Mouse (Mus musculus) ES-Bruce4 (cell line): ENCODE measurements around the gene Zdhhc21. TPM values are rescaled to one million over a fixed set of nuclear protein-coding genes. Genes with fewer than 3 reads are reported as not detected.

Source experiments
- H3K27ac ChIP-seq: 2 replicates; pipeline ENCODE4 v1.5.1; 2012; ENCODE audit warnings: low read length, inconsistent platforms; ENCODE audit not compliant: insufficient read depth
- H3K27me3 ChIP-seq: 2 replicates; pipeline ENCODE4 v1.6.1; 2012; ENCODE audit warnings: mild to moderate bottlenecking, low read length, inconsistent platforms; ENCODE audit not compliant: control insufficient read depth, poor library complexity, insufficient read depth, severe bottlenecking
- H3K36me3 ChIP-seq: 2 replicates; pipeline ENCODE4 v1.6.1; 2012; ENCODE audit warnings: inconsistent platforms, mild to moderate bottlenecking, low read length, moderate library complexity; ENCODE audit not compliant: control insufficient read depth, poor library complexity, insufficient read depth, severe bottlenecking
- H3K4me1 ChIP-seq: one replicate; pipeline ENCODE4 v1.8.1; 2011; ENCODE audit warnings: low read length; ENCODE audit not compliant: control insufficient read depth, insufficient read depth
- H3K4me3 ChIP-seq: 2 replicates; pipeline ENCODE4 v1.5.1; 2011; ENCODE audit warnings: low read depth, mild to moderate bottlenecking, low read length
- H3K9ac ChIP-seq: 2 replicates; pipeline ENCODE4 v1.6.1; 2012; ENCODE audit warnings: low read depth, mild to moderate bottlenecking, inconsistent platforms; ENCODE audit not compliant: poor library complexity, severe bottlenecking
- H3K9me3 ChIP-seq: replicated peaks from 2 replicates; pipeline ENCODE4 v1.6.1; 2012; ENCODE audit warnings: mild to moderate bottlenecking, low read length, inconsistent platforms; ENCODE audit not compliant: control insufficient read depth, poor library complexity, insufficient read depth, severe bottlenecking
- CTCF ChIP-seq: IDR thresholded peaks from one replicate; pipeline ENCODE4 v1.8.1; 2011; ENCODE audit warnings: low read depth, low read length
- EP300 ChIP-seq: IDR thresholded peaks from 2 replicates; pipeline ENCODE4 v1.6.1; 2011; ENCODE audit warnings: low read depth, low read length; ENCODE audit not compliant: insufficient read depth
- POLR2A ChIP-seq: IDR thresholded peaks from one replicate; pipeline ENCODE4 v1.8.1; 2011; ENCODE audit warnings: low read length; ENCODE audit not compliant: insufficient read depth
- polyA plus RNA-seq: library from polyadenylated mRNA; stranded (reverse); fragments of >200 nt; gene quantifications from 2 replicates; pipeline ENCODE4 v1.2.4, GENCODE M21; 2011; ENCODE audit warnings: low read depth; ENCODE audit not compliant: missing spikeins, insufficient read depth, insufficient read length

The Zdhhc21 gene
- polyA plus RNA-seq, 1 experiment: 41.6 TPM

GRCm38 (mm10) chr4:82870931-82871330, 11.2 kb upstream of the Zdhhc21 start:
- Histone ChIP-seq H3K4me1 (peaks cover 2% of the 10 kb centered on the region), H3K36me3 (no peaks in the 10 kb centered on the region)

DNA sequence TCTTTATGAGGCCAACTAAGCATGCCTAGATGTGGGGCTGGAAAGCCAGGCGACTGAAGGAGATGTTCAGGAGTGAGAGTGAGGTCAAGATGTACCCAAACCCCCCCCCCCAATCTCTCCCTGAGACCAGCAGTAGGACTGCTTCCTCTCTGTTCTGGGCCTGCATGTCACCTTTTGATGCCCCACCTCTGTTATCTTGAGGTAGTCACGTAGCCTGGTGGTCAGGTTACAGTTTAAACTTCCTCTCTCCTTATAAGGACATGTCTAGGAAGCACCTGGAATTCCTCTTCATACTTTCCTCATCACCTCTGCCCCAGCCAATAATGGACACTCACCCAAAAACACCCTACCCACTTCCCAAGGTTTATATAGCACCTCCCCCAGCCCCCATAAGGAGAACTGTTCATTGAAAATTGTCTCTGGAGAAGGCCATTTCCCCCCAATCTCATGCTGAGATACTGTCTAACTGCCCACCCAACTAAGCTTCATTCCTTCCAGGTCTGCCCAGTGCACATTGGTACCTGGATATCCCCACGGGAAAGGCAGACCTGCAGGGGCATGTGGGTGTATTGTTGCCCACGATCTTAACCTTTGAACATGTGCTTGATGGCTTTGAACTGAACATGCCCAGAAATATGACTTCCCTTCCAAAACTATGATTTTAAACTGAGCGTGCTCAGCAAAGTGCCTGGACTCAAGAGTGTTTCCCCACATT, 8.1 kb upstream of the Zdhhc21 start:
- no peak overlapping the region for H3K27ac ChIP-seq
- TF ChIP-seq EP300: no peak
- no peak for TF ChIP-seq POLR2A
- TF ChIP-seq CTCF: no peak
- no peaks in the 10 kb centered on the region for H3K27me3 ChIP-seq
- H3K9me3 ChIP-seq: peaks cover 5% of the 10 kb centered on the region; the same call in 1 of the 2 replicates
- peaks cover 2% of the 10 kb centered on the region for H3K4me1 ChIP-seq
- H3K4me3 ChIP-seq: no peak overlapping the region
- no peak overlapping the region for H3K9ac ChIP-seq
- H3K36me3 ChIP-seq: no peaks in the 10 kb centered on the region

More at GRCm38 (mm10) chr4:82870931-82871330, 11.2 kb upstream of the Zdhhc21 start:
- Histone ChIP-seq H3K9ac (no peak overlapping the region), H3K4me3 (no peak overlapping the region), H3K27ac (no peak overlapping the region), H3K27me3 (no peaks in the 10 kb centered on the region), H3K9me3 (peaks cover 5% of the 10 kb centered on the region; the same call in 1 of the 2 replicates)
- TF ChIP-seq POLR2A: no peak
- TF ChIP-seq EP300: no peak

GRCm38 (mm10) chr4:82867111-82867510, 7.4 kb upstream of the Zdhhc21 start:
- TF ChIP-seq CTCF (no peak), EP300 (no peak), POLR2A (no peak)

DNA sequence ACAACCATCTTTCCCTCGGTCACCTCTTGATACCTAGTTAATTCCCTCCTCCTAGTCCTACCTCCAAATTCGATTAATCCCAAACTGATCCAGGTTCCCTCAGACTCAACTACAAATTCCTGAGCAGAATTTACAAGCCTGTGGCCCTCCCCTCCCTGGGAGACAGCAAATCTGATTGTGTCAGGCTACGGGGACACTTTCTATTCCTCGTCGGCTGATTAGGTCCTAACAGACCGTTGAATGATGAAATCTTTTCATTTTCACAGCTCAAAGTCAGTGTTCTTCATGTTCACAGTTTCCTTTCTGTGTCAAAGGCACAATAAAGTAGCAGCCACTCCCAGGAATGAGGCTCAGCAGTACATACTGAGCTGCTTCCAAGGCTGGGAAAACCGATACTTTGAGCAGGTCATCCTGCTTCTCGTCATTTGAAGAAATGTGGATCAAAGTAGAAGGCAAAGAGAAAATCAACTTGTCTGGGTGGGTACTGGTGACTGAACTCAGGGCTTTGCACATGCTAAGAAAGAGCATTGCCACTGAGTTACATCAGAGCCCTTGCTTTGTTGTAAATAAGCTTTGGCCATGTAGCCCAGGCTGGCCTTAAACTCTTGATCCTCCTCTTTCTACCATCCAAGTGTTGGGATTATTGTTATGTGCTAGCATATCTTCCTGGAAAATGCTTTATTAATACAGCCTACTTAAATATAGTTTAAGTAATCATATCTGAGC, 5.4 kb upstream of the Zdhhc21 start:
- TF ChIP-seq CTCF: no peak
- no peak for TF ChIP-seq EP300
- TF ChIP-seq POLR2A: no peak
- no peaks in the 10 kb centered on the region for H3K36me3 ChIP-seq
- no peak overlapping the region for H3K27ac ChIP-seq
- H3K4me1 ChIP-seq: no peaks in the 10 kb centered on the region
- H3K27me3 ChIP-seq: no peaks in the 10 kb centered on the region
- H3K9me3 ChIP-seq: peaks cover 4% of the 10 kb centered on the region; the same call in 1 of the 2 replicates
- H3K4me3 ChIP-seq: no peak overlapping the region
- H3K9ac ChIP-seq: no peak overlapping the region

More at GRCm38 (mm10) chr4:82867111-82867510, 7.4 kb upstream of the Zdhhc21 start:
- Histone ChIP-seq H3K27ac (no peak overlapping the region), H3K9ac (no peak overlapping the region), H3K36me3 (no peaks in the 10 kb centered on the region), H3K4me3 (no peak overlapping the region), H3K4me1 (no peaks in the 10 kb centered on the region), H3K27me3 (no peaks in the 10 kb centered on the region), H3K9me3 (peaks cover 5% of the 10 kb centered on the region; the same call in 1 of the 2 replicates)

DNA sequence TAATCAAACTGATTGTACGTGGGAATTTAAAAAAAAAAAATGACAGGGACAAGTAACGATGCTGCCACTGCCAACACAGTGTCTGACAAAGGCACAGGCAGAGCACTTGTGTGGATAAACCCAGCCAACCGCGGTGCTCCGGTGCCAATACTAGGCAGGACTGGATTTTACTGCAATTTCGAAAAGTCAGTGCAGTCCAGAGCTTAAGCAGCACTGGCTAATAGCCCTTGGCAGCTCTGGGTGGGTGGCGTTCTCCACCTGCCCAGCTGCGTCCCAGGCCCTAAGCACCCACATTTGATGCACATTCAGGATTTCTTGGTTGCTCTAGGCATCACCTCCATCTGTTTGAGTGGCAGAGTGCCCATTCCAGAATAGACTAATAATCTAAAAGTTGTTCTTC, 3.6 kb upstream of the Zdhhc21 start:
- H3K4me3 ChIP-seq: no peak overlapping the region

GRCm38 (mm10) chr4:82861451-82861850, 1.7 kb upstream of the Zdhhc21 start:
- TF ChIP-seq EP300 (no peak), POLR2A (no peak), CTCF (no peak)
- no peak overlapping the region for H3K4me3 ChIP-seq

More for the DNA sequence above, 3.6 kb upstream of the Zdhhc21 start:
- Histone ChIP-seq H3K9ac (no peak overlapping the region), H3K36me3 (no peaks in the 10 kb centered on the region), H3K27me3 (no peaks in the 10 kb centered on the region), H3K9me3 (no peaks in the 10 kb centered on the region), H3K27ac (no peak overlapping the region), H3K4me1 (no peaks in the 10 kb centered on the region)
- TF ChIP-seq CTCF: no peak
- no peak for TF ChIP-seq EP300
- no peak for TF ChIP-seq POLR2A

More at GRCm38 (mm10) chr4:82861451-82861850, 1.7 kb upstream of the Zdhhc21 start:
- Histone ChIP-seq H3K9ac (no peak overlapping the region), H3K27me3 (no peaks in the 10 kb centered on the region), H3K9me3 (no peaks in the 10 kb centered on the region), H3K27ac (no peak overlapping the region), H3K36me3 (no peaks in the 10 kb centered on the region), H3K4me1 (no peaks in the 10 kb centered on the region)
